In genomic region chr8:69774503-69775148, GRCm38 (mm10) we compare ENCODE assay signal across 8 mouse cellular contexts. TPM values are rescaled to one million over a fixed set of nuclear protein-coding genes. Genes with fewer than 3 reads are reported as not detected.
DNase-seq lines count a peak whose midpoint lies in the region; ATAC-seq lines count a peak whose summit lies in the region.

Gm20422 (minus strand) TSS chr8:69774886.

- peaks cover under 1% of the 10 kb centered on the region for H3K36me3 ChIP-seq in hindbrain, embryonic 12.5 days

- ATAC-seq in hindbrain, embryonic 12.5 days (ENCODE audit: low FRiP score) = peak; percentile 99

- peak within 1 kb of the TSS; percentile 66 for H3K4me2 ChIP-seq in hindbrain, embryonic 12.5 days (replicated peaks)

- H3K27me3 ChIP-seq in hindbrain, embryonic 12.5 days = no peaks in the 10 kb centered on the region

- no peaks in the 10 kb centered on the region for H3K9me3 ChIP-seq in hindbrain, embryonic 12.5 days (replicated peaks)

- WGBS in hindbrain, embryonic 12.5 days = under 1% methylated on average over 41 of the region's 41 CpGs

- peak within 1 kb of the TSS; percentile 100 for H3K27ac ChIP-seq in hindbrain, embryonic 12.5 days

- DNase-seq in NIH3T3 (ENCODE audit: low read depth) = peak; percentile 97
- peak; percentile 90 to 93 for DNase-seq in cerebellum, postnatal 10 days
- peak; percentile 87 to 88 for DNase-seq in frontal cortex, postnatal 10 days (ENCODE audit: low spot score in 2 of 2)
- peak; percentile 92 to 94 for DNase-seq in layer of hippocampus, postnatal 14 days (ENCODE audit: low spot score in 2 of 2)
- DNase-seq in lung, postnatal 14 days = peak; percentile 84
- peak; percentile 95 for DNase-seq in retina, adult 2 months (ENCODE audit: low read depth, low spot score)
- peak; percentile 86 to 89 for DNase-seq in thymus, postnatal 36 days

- peaks cover 17% of the 10 kb centered on the region for H3K4me1 ChIP-seq in hindbrain, embryonic 12.5 days

- H3K9ac ChIP-seq in hindbrain, embryonic 12.5 days = peak within 1 kb of the TSS; percentile 90

- peak within 1 kb of the TSS; percentile 74 for H3K4me3 ChIP-seq in hindbrain, embryonic 12.5 days

RNA-seq across cellular contexts. Expression of gene Gm20422, which starts in this region (rescaled TPM):
- polyA plus RNA-seq in hindbrain, embryonic 12.5 days (2016; fragmentation: Nextera tagmentation; extraction: Ambion mirVana) = 1.2 TPM in 1 of 2 replicates, not detected in the other
- total RNA-seq in layer of hippocampus, postnatal 14 days (2021) = 1 to 10 TPM in 1 of 2 experiments, under 1 TPM in 1; 0.81 to 1.8 TPM

Comparison
In these comparisons a context has a peak if more than half of its experiments do, and no peak if none do; other contexts are left out.
1. Peak in every context shown above with its lines: DNase-seq, ATAC-seq, H3K4me3 ChIP-seq and H3K27ac ChIP-seq.